Mouse (Mus musculus) kidney, adult 8-10 months (tissue): ENCODE results near the gene Ezh1.

Source experiments
- DNase-seq, 2 experiments: peaks; one replicate each; pipeline ENCODE4 v3.0.0; 2022

Ezh1 gene

GRCm38 (mm10) chr11:101180261-101180660, 46.0 kb downstream of the Ezh1 start:
- DNase-seq = no peak

GRCm38 (mm10) chr11:101179306-101179705, 47.0 kb downstream of the Ezh1 start:
- no peak for DNase-seq

- DNase-seq = no peak
These were observed 47.9 kb downstream of the Ezh1 start for GRCm38 (mm10) chr11:101178061-101179058.

- DNase-seq = peak in 1 of 2 experiments; percentile 60
These were observed 49.1 kb downstream of the Ezh1 start for GRCm38 (mm10) chr11:101176933-101177773.

- no peak for DNase-seq
These were observed 50.1 kb downstream of the Ezh1 start for GRCm38 (mm10) chr11:101176117-101176691.

- no peak for DNase-seq
These were observed 50.6 kb downstream of the Ezh1 start for GRCm38 (mm10) chr11:101175636-101176116.

- no peak for DNase-seq
These were observed 51.2 kb downstream of the Ezh1 start, which contains the start of gene Ccr10 for GRCm38 (mm10) chr11:101174851-101175628. Gene Ccr10, minus strand, starts transcription at chr11:101175443.

GRCm38 (mm10) chr11:101174389-101174745, 51.9 kb downstream of the Ezh1 start:
- no peak for DNase-seq

GRCm38 (mm10) chr11:101173631-101174388, 52.5 kb downstream of the Ezh1 start:
- DNase-seq = peak; percentile 76 to 80

- DNase-seq = peak; percentile 81 to 89
These were observed 53.2 kb downstream of the Ezh1 start for GRCm38 (mm10) chr11:101173112-101173511.

GRCm38 (mm10) chr11:101172434-101172815, 53.8 kb downstream of the Ezh1 start:
- no peak for DNase-seq

GRCm38 (mm10) chr11:101171721-101172433, 54.4 kb downstream of the Ezh1 start:
- DNase-seq = peak; percentile 61 to 66

GRCm38 (mm10) chr11:101170811-101171610, 55.3 kb downstream of the Ezh1 start, which contains the start of gene Plekhh3:
Gene Plekhh3, minus strand, starts transcription at chr11:101171351.
- peak; percentile 95 to 97 for DNase-seq

GRCm38 (mm10) chr11:101170354-101170810, 55.9 kb downstream of the Ezh1 start, which contains the start of gene Cntnap1:
Gene Cntnap1, plus strand, starts transcription at chr11:101170523.
- peak; percentile 50 to 51 for DNase-seq

- no peak for DNase-seq
These were observed 56.8 kb downstream of the Ezh1 start for GRCm38 (mm10) chr11:101169301-101170107.

GRCm38 (mm10) chr11:101168301-101168980, 57.8 kb downstream of the Ezh1 start:
- no peak for DNase-seq

- no peak for DNase-seq
These were observed 58.3 kb downstream of the Ezh1 start for GRCm38 (mm10) chr11:101167963-101168300.
